ENCODE assay signal across 8 mouse cellular contexts in genomic region chr11:118488191-118488906, GRCm38 (mm10). TPM values are rescaled to one million over a fixed set of nuclear protein-coding genes. Genes with fewer than 3 reads are reported as not detected.
DNase-seq lines count a peak whose midpoint lies in the region; ATAC-seq and TF ChIP-seq lines count a peak whose summit lies in the region.

No protein-coding gene starts in this region.

- no peak for DNase-seq in forebrain, embryonic 14.5 days (ENCODE audit: low spot score)
- DNase-seq in lung, embryonic 14.5 days: peak; percentile 24
- no peak for DNase-seq in lung, postnatal 4 days
- no peak for DNase-seq in adrenal gland, adult 18-20 months (ENCODE audit: low spot score in 2 of 2)

- H3K4me1 ChIP-seq in forebrain, embryonic 16.5 days (replicated peaks; ENCODE audit: control insufficient read depth, insufficient read depth, low read length): peaks cover 3% of the 10 kb centered on the region; the same call in 1 of the 2 replicates
- no peaks in the 10 kb centered on the region for H3K4me1 ChIP-seq in forebrain, embryonic 14.5 days (ENCODE audit: control insufficient read depth, insufficient read depth, low read length)
- H3K4me1 ChIP-seq in lung, embryonic 14.5 days (ENCODE audit: insufficient read depth): no peaks in the 10 kb centered on the region
- H3K4me1 ChIP-seq in embryonic fibroblast, embryonic 13.5 days (ENCODE audit: control insufficient read depth, insufficient read depth, low read length): no peaks in the 10 kb centered on the region
- peaks cover 30% of the 10 kb centered on the region for H3K4me1 ChIP-seq in neural tube, embryonic 14.5 days (ENCODE audit: control insufficient read depth, insufficient read depth, low read length)

- 72% methylated on average over 8 of the region's 8 CpGs for WGBS in forebrain, embryonic 16.5 days
- WGBS in forebrain, embryonic 14.5 days: 69% methylated on average over 8 of the region's 8 CpGs
- WGBS in lung, embryonic 14.5 days: 69% methylated on average over 8 of the region's 8 CpGs
- 64% methylated on average over 8 of the region's 8 CpGs for WGBS in neural tube, embryonic 14.5 days

- TF ChIP-seq POLR2A in embryonic fibroblast, embryonic 13.5 days (IDR thresholded peaks at IDR 0.05; ENCODE audit: low read depth, low read length): no peak

- ATAC-seq in forebrain, embryonic 16.5 days: peak; percentile 21; the same call in 1 of the 2 replicates
- ATAC-seq in forebrain, embryonic 14.5 days: no peak
- ATAC-seq in lung, embryonic 14.5 days (ENCODE audit: insufficient read depth): no peak
- ATAC-seq in neural tube, embryonic 14.5 days (ENCODE audit: low read depth): peak; percentile 48
- no peak for ATAC-seq in CD4-positive, CD25-positive, alpha-beta regulatory T cell, adult 4 months

- no peak overlapping the region for H3K27ac ChIP-seq in forebrain, embryonic 16.5 days (ENCODE audit: low read length)
- no peak overlapping the region for H3K27ac ChIP-seq in forebrain, embryonic 14.5 days (ENCODE audit: low read depth, low read length)
- no peak overlapping the region for H3K27ac ChIP-seq in lung, embryonic 14.5 days (ENCODE audit: low read depth)
- no peak overlapping the region for H3K27ac ChIP-seq in embryonic fibroblast, embryonic 13.5 days (ENCODE audit: insufficient read depth, low read length)
- H3K27ac ChIP-seq in neural tube, embryonic 14.5 days (ENCODE audit: low read depth, low read length): peak overlapping the region; percentile 70

- H3K36me3 ChIP-seq in forebrain, embryonic 16.5 days (ENCODE audit: control insufficient read depth, insufficient read depth): 0 out of 2 replicates have a peak, but pooled peaks cover 2% of the 10 kb centered on the region
- H3K36me3 ChIP-seq in forebrain, embryonic 14.5 days (ENCODE audit: control insufficient read depth, insufficient read depth, low read length): peaks cover 10% of the 10 kb centered on the region; the same call in 1 of the 2 replicates
- H3K36me3 ChIP-seq in lung, embryonic 14.5 days (ENCODE audit: insufficient read depth): peaks cover 14% of the 10 kb centered on the region; the same call in 1 of the 2 replicates
- H3K36me3 ChIP-seq in neural tube, embryonic 14.5 days (ENCODE audit: control insufficient read depth, insufficient read depth, low read length): 0 out of 2 replicates have a peak, but pooled peaks cover 6% of the 10 kb centered on the region

- H3K4me2 ChIP-seq in forebrain, embryonic 16.5 days (ENCODE audit: low read length): no peak overlapping the region
- H3K4me2 ChIP-seq in forebrain, embryonic 14.5 days (ENCODE audit: low read length): no peak overlapping the region
- no peak overlapping the region for H3K4me2 ChIP-seq in lung, embryonic 14.5 days
- no peak overlapping the region for H3K4me2 ChIP-seq in neural tube, embryonic 14.5 days (ENCODE audit: low read depth, low read length)

- H3K9me3 ChIP-seq in forebrain, embryonic 16.5 days (ENCODE audit: control insufficient read depth, low read length): no peaks in the 10 kb centered on the region
- no peaks in the 10 kb centered on the region for H3K9me3 ChIP-seq in forebrain, embryonic 14.5 days (replicated peaks; ENCODE audit: control insufficient read depth, low read length)
- H3K9me3 ChIP-seq in lung, embryonic 14.5 days (ENCODE audit: low read depth, low read length): no peaks in the 10 kb centered on the region
- H3K9me3 ChIP-seq in neural tube, embryonic 14.5 days (ENCODE audit: control insufficient read depth, low read length): no peaks in the 10 kb centered on the region

- no peak overlapping the region for H3K9ac ChIP-seq in forebrain, embryonic 16.5 days (replicated peaks; ENCODE audit: low read depth, low read length)
- no peak overlapping the region for H3K9ac ChIP-seq in forebrain, embryonic 14.5 days (ENCODE audit: low read length)
- H3K9ac ChIP-seq in lung, embryonic 14.5 days: no peak overlapping the region
- no peak overlapping the region for H3K9ac ChIP-seq in neural tube, embryonic 14.5 days (replicated peaks; ENCODE audit: low read depth, low read length)

- no peaks in the 10 kb centered on the region for H3K27me3 ChIP-seq in forebrain, embryonic 16.5 days (replicated peaks; ENCODE audit: control insufficient read depth, insufficient read depth, low read length)
- no peaks in the 10 kb centered on the region for H3K27me3 ChIP-seq in forebrain, embryonic 14.5 days (replicated peaks; ENCODE audit: control insufficient read depth, insufficient read depth, low read length)
- no peaks in the 10 kb centered on the region for H3K27me3 ChIP-seq in lung, embryonic 14.5 days (ENCODE audit: insufficient read depth, low read length)
- H3K27me3 ChIP-seq in neural tube, embryonic 14.5 days (ENCODE audit: control insufficient read depth, insufficient read depth, low read length): no peaks in the 10 kb centered on the region

- no peak overlapping the region for H3K4me3 ChIP-seq in forebrain, embryonic 16.5 days (replicated peaks; ENCODE audit: low read length)
- no peak overlapping the region for H3K4me3 ChIP-seq in forebrain, embryonic 14.5 days (ENCODE audit: low read depth, low read length)
- no peak overlapping the region for H3K4me3 ChIP-seq in lung, embryonic 14.5 days (ENCODE audit: low read depth, low read length)
- H3K4me3 ChIP-seq in embryonic fibroblast, embryonic 13.5 days (ENCODE audit: insufficient read depth, low read length): no peak overlapping the region
- no peak overlapping the region for H3K4me3 ChIP-seq in neural tube, embryonic 14.5 days (ENCODE audit: low read depth, low read length)

- peak; percentile 46 for TF ChIP-seq CTCF in lung, embryonic 14.5 days (IDR thresholded peaks at IDR 0.05; ENCODE audit: low read depth)
- peak; percentile 36; the same call in 1 of the 2 replicates for TF ChIP-seq CTCF in embryonic fibroblast, embryonic 13.5 days (IDR thresholded peaks at IDR 0.05; ENCODE audit: borderline replicate concordance, insufficient read depth, low read length)

RNA-seq across cellular contexts. Expression of gene Engase, which starts 11.7 kb away (rescaled TPM):
- polyA plus RNA-seq in forebrain, embryonic 16.5 days (2015; fragmentation: Nextera tagmentation; extraction: Ambion mirVana): 6.7 and 7.1 TPM in 2 replicates
- 3.9 and 4.9 TPM in 2 replicates for polyA plus RNA-seq in forebrain, embryonic 14.5 days (2014; fragmentation: Nextera tagmentation; extraction: Ambion mirVana)
- 7.0 and 10.5 TPM in 2 replicates for polyA plus RNA-seq in lung, embryonic 14.5 days (2014; fragmentation: Nextera tagmentation; extraction: Ambion mirVana)
- 2.7 and 3.5 TPM in 2 replicates for polyA plus RNA-seq in embryonic fibroblast, embryonic 13.5 days (2011; ENCODE audit: insufficient read length, low read depth, missing spikeins)
- polyA plus RNA-seq in neural tube, embryonic 14.5 days (2014; fragmentation: Nextera tagmentation; extraction: Ambion mirVana): 5.9 and 6.0 TPM in 2 replicates
- polyA plus RNA-seq in CD4-positive, CD25-positive, alpha-beta regulatory T cell, adult 4 months (2017; shearing (Covaris generic)): 1 to 10 TPM; 2.3 to 5.1 TPM
- 10 to 100 TPM in 1 of 2 experiments, 1 to 10 TPM in 1; 7.3 to 12.4 TPM for total RNA-seq in adrenal gland, adult 18-20 months (2021)

Comparison
In these comparisons a context has a peak if more than half of its experiments do, and no peak if none do; other contexts are left out.
1. ATAC-seq: peak in forebrain, embryonic 16.5 days (single experiment) and neural tube, embryonic 14.5 days (single experiment); none in forebrain, embryonic 14.5 days (single experiment), lung, embryonic 14.5 days (single experiment) and CD4-positive, CD25-positive, alpha-beta regulatory T cell, adult 4 months (single experiment).